Mouse (Mus musculus): ENCODE data around the gene Traf3ip1.

DNA sequence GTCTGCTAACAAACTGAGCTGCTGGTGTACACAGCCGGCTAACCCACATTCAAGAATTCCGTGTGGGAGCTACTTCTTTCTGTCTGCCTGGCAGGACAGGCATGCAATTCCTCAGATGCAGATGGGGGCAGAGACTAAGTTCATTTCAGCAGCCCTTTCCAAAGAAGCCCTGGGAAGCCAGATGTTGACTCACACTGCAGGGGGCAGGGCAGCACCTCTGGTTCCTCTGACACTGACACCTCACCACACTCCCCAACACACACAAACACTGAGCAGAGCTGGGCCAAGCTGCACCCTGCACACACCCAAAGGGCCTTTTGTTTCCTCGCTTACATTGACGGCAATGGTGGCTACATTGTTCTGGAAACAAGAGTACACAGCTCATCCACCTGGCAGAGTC, 33.9 kb upstream of the Traf3ip1 start:
- no peak for TF ChIP-seq CTCF (IDR thresholded peaks at IDR 0.05; ENCODE audit: control insufficient read depth, insufficient read depth, low read length)
- TF ChIP-seq POLR2A (IDR thresholded peaks at IDR 0.05; ENCODE audit: borderline replicate concordance, control insufficient read depth, low read depth, low read length), result no peak
